Comparison of ENCODE assay signal across 37 mouse cellular contexts in the genomic region with DNA sequence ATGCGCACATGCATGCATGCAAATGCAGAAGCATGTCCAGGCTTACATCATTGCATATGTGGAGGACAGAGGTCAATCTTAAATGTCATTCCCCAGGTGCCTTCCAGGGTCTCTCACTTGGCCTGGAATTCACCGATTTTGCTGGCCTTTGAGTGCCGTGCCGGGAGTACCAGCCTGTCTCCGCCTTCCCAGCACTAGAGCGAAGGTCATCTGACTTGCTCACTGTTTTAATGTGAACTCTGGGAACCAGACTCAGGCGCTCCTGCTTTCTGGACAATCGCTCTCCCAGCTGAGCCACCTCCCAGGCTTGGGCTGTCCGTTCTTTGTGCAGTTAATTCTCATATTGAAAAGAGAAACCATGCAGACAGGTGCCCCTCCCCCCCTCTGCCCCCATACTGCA. TPM values are rescaled to one million over a fixed set of nuclear protein-coding genes. Genes with fewer than 3 reads are reported as not detected.
A peak's percentile ranks its signal among the peaks of the same experiment; 100 is the strongest.
DNase-seq lines count a peak whose midpoint lies in the region; ATAC-seq and TF ChIP-seq lines count a peak whose summit lies in the region.
"Had no signal": no experiment of that assay in that cellular context is flagged by ENCODE, and none has a peak within 500 bp of the region (broad histone marks: within the 10 kb centered on the region; RNA-seq: fewer than 3 reads in every experiment).

No protein-coding gene starts in this region.

- peaks cover 79% of the 10 kb centered on the region for H3K36me3 ChIP-seq in hindbrain, embryonic 10.5 days
- peaks cover 18% of the 10 kb centered on the region for H3K36me3 ChIP-seq in hindbrain, embryonic 16.5 days (ENCODE audit: control insufficient read depth, insufficient read depth, low read length)
- H3K36me3 ChIP-seq in midbrain, embryonic 13.5 days: peaks cover 89% of the 10 kb centered on the region
- H3K36me3 ChIP-seq in midbrain, postnatal 0 days (ENCODE audit: insufficient read depth, low read length): peaks cover 36% of the 10 kb centered on the region
- H3K36me3 ChIP-seq: embryonic facial prominence, embryonic 15.5 days; liver, embryonic 13.5 days had no signal

- peak; percentile 19 for DNase-seq in hindbrain, embryonic 10.5 days (ENCODE audit: low spot score)
- DNase-seq in kidney, postnatal 36 days: peak; percentile 21 to 24
- DNase-seq in kidney, adult 11 months: no peak
- no peak for DNase-seq in midbrain, postnatal 0 days (ENCODE audit: low spot score)
- DNase-seq in right cerebral cortex, postnatal 14 days: no peak
- DNase-seq: B cell, adult 2 months; cerebellum, adult 8-10 months; gastrocnemius, postnatal 10 days; heart, postnatal 10 days; kidney, adult 8-10 months; kidney, postnatal 10 days; liver, embryonic 13.5 days; lung, adult 2 months; lung, postnatal 10 days; right cerebral cortex, adult 18-20 months; right cerebral cortex, postnatal 4 days; thymus, adult 18-20 months; thymus, postnatal 25 days had no signal

- no peak overlapping the region for H3K4me3 ChIP-seq in hindbrain, embryonic 10.5 days
- H3K4me3 ChIP-seq in hindbrain, embryonic 16.5 days (ENCODE audit: low read length): no peak overlapping the region
- no peak overlapping the region for H3K4me3 ChIP-seq in midbrain, embryonic 13.5 days (replicated peaks)
- no peak overlapping the region for H3K4me3 ChIP-seq in midbrain, postnatal 0 days (ENCODE audit: low read depth, low read length)
- H3K4me3 ChIP-seq: embryonic facial prominence, embryonic 10.5 days; embryonic facial prominence, embryonic 15.5 days; heart, embryonic 13.5 days; layer of hippocampus, adult 2 months; left cerebral cortex, adult 2 months; limb, embryonic 12.5 days; liver, embryonic 13.5 days; myocyte; neural tube, embryonic 12.5 days had no signal

- no peak overlapping the region for H3K9ac ChIP-seq in hindbrain, embryonic 16.5 days (ENCODE audit: low read depth, low read length)
- H3K9ac ChIP-seq in midbrain, embryonic 13.5 days (replicated peaks): no peak overlapping the region
- no peak overlapping the region for H3K9ac ChIP-seq in midbrain, postnatal 0 days (replicated peaks; ENCODE audit: low read length, poor library complexity, severe bottlenecking)
- H3K9ac ChIP-seq: embryonic facial prominence, embryonic 15.5 days; heart, embryonic 13.5 days; limb, embryonic 12.5 days; liver, embryonic 13.5 days; neural tube, embryonic 12.5 days had no signal

- no peak overlapping the region for H3K27ac ChIP-seq in hindbrain, embryonic 10.5 days
- no peak overlapping the region for H3K27ac ChIP-seq in hindbrain, embryonic 16.5 days (ENCODE audit: low read depth, low read length)
- H3K27ac ChIP-seq in midbrain, embryonic 13.5 days: 0 out of 2 replicates have a peak overlapping the region, but pooled peaks have one; percentile 7
- no peak overlapping the region for H3K27ac ChIP-seq in midbrain, postnatal 0 days (ENCODE audit: low read depth, low read length)
- H3K27ac ChIP-seq: embryonic facial prominence, embryonic 10.5 days; embryonic facial prominence, embryonic 15.5 days; heart, embryonic 13.5 days; layer of hippocampus, adult 2 months; left cerebral cortex, adult 2 months; limb, embryonic 12.5 days; liver, embryonic 13.5 days; macrophage; neural tube, embryonic 12.5 days; stomach, postnatal 0 days had no signal

- H3K27me3 ChIP-seq in hindbrain, embryonic 10.5 days (ENCODE audit: insufficient read depth, poor library complexity, severe bottlenecking): 0 out of 2 replicates have a peak, but pooled peaks cover 4% of the 10 kb centered on the region
- no peaks in the 10 kb centered on the region for H3K27me3 ChIP-seq in hindbrain, embryonic 16.5 days (replicated peaks; ENCODE audit: control insufficient read depth, insufficient read depth, low read length)
- no peaks in the 10 kb centered on the region for H3K27me3 ChIP-seq in midbrain, embryonic 13.5 days
- H3K27me3 ChIP-seq in midbrain, postnatal 0 days (ENCODE audit: insufficient read depth, low read length): no peaks in the 10 kb centered on the region
- H3K27me3 ChIP-seq: embryonic facial prominence, embryonic 15.5 days; limb, embryonic 12.5 days; neural tube, embryonic 12.5 days had no signal

- peaks cover 4% of the 10 kb centered on the region; the same call in 1 of the 2 replicates for H3K9me3 ChIP-seq in hindbrain, embryonic 10.5 days
- H3K9me3 ChIP-seq in hindbrain, embryonic 16.5 days (ENCODE audit: control insufficient read depth, low read length): no peaks in the 10 kb centered on the region
- H3K9me3 ChIP-seq in midbrain, embryonic 13.5 days: no peaks in the 10 kb centered on the region
- H3K9me3 ChIP-seq in midbrain, postnatal 0 days (ENCODE audit: low read length): no peaks in the 10 kb centered on the region
- H3K9me3 ChIP-seq: embryonic facial prominence, embryonic 10.5 days; embryonic facial prominence, embryonic 15.5 days; heart, embryonic 13.5 days; liver, embryonic 13.5 days; neural tube, embryonic 12.5 days had no signal

- no peak for TF ChIP-seq CTCF in midbrain, postnatal 0 days (IDR thresholded peaks at IDR 0.05)

- peaks cover 27% of the 10 kb centered on the region for H3K4me1 ChIP-seq in hindbrain, embryonic 10.5 days (replicated peaks)
- H3K4me1 ChIP-seq in hindbrain, embryonic 16.5 days (ENCODE audit: control insufficient read depth, insufficient read depth, low read depth, low read length): peaks cover 9% of the 10 kb centered on the region
- peaks cover 24% of the 10 kb centered on the region for H3K4me1 ChIP-seq in midbrain, embryonic 13.5 days (replicated peaks)
- no peaks in the 10 kb centered on the region for H3K4me1 ChIP-seq in midbrain, postnatal 0 days (ENCODE audit: insufficient read depth, low read length)
- H3K4me1 ChIP-seq: embryonic facial prominence, embryonic 15.5 days; liver, embryonic 13.5 days had no signal

- ATAC-seq in hindbrain, embryonic 16.5 days: no peak
- ATAC-seq in midbrain, embryonic 13.5 days: no peak
- ATAC-seq in midbrain, postnatal 0 days (ENCODE audit: low FRiP score): no peak

- H3K4me2 ChIP-seq in hindbrain, embryonic 16.5 days (ENCODE audit: low read length): no peak overlapping the region
- no peak overlapping the region for H3K4me2 ChIP-seq in midbrain, embryonic 13.5 days (replicated peaks)
- no peak overlapping the region for H3K4me2 ChIP-seq in midbrain, postnatal 0 days (ENCODE audit: low read depth, low read length, poor library complexity, severe bottlenecking)
- H3K4me2 ChIP-seq: embryonic facial prominence, embryonic 15.5 days; heart, embryonic 13.5 days; limb, embryonic 12.5 days; liver, embryonic 13.5 days; neural tube, embryonic 12.5 days had no signal

- WGBS in hindbrain, embryonic 10.5 days: 66% methylated on average over 9 of the region's 9 CpGs
- 50% methylated on average over 9 of the region's 9 CpGs for WGBS in hindbrain, embryonic 16.5 days
- 48% methylated on average over 9 of the region's 9 CpGs for WGBS in midbrain, embryonic 13.5 days
- WGBS in midbrain, postnatal 0 days: 53% methylated on average over 9 of the region's 9 CpGs

RNA-seq across cellular contexts. Expression of gene Dusp3, which starts 19.5 kb away (rescaled TPM):
- polyA plus RNA-seq in hindbrain, embryonic 10.5 days (2016; fragmentation: Nextera tagmentation; extraction: Ambion mirVana): 11.6 and 12.4 TPM in 2 replicates
- 32.1 and 33.4 TPM in 2 replicates for polyA plus RNA-seq in hindbrain, embryonic 16.5 days (2015; fragmentation: Nextera tagmentation; extraction: Ambion mirVana)
- 11.3 and 11.8 TPM in 2 replicates for polyA plus RNA-seq in midbrain, embryonic 13.5 days (2015; fragmentation: Nextera tagmentation; extraction: Ambion mirVana)
- total RNA-seq in midbrain, postnatal 0 days (2014; rRNA removed): 36.3 and 54.3 TPM in 2 replicates
- polyA plus RNA-seq in midbrain, postnatal 0 days (2015; fragmentation: Nextera tagmentation; extraction: Ambion mirVana): 44.1 and 48.5 TPM in 2 replicates

RNA-seq across cellular contexts. Expression of gene Mpp3, which starts 22.0 kb away (rescaled TPM):
- polyA plus RNA-seq in hindbrain, embryonic 10.5 days (2016; fragmentation: Nextera tagmentation; extraction: Ambion mirVana): 14.4 and 27.4 TPM in 2 replicates
- 59.3 and 62.7 TPM in 2 replicates for polyA plus RNA-seq in hindbrain, embryonic 16.5 days (2015; fragmentation: Nextera tagmentation; extraction: Ambion mirVana)
- 45.3 and 46.4 TPM in 2 replicates for polyA plus RNA-seq in midbrain, embryonic 13.5 days (2015; fragmentation: Nextera tagmentation; extraction: Ambion mirVana)
- 68.2 and 71.9 TPM in 2 replicates for total RNA-seq in midbrain, postnatal 0 days (2014; rRNA removed)
- 53.9 and 54.7 TPM in 2 replicates for polyA plus RNA-seq in midbrain, postnatal 0 days (2015; fragmentation: Nextera tagmentation; extraction: Ambion mirVana)
- polyA plus RNA-seq: macrophage had no signal

RNA-seq across cellular contexts. Expression of gene Cfap97d1, which starts 22.2 kb away (rescaled TPM):
- polyA plus RNA-seq in hindbrain, embryonic 10.5 days (2016; fragmentation: Nextera tagmentation; extraction: Ambion mirVana): not detected in 2 replicates
- polyA plus RNA-seq in hindbrain, embryonic 16.5 days (2015; fragmentation: Nextera tagmentation; extraction: Ambion mirVana): not detected in 2 replicates
- polyA plus RNA-seq in midbrain, embryonic 13.5 days (2015; fragmentation: Nextera tagmentation; extraction: Ambion mirVana): not detected in 2 replicates
- total RNA-seq in midbrain, postnatal 0 days (2014; rRNA removed): not detected in 2 replicates
- not detected in 2 replicates for polyA plus RNA-seq in midbrain, postnatal 0 days (2015; fragmentation: Nextera tagmentation; extraction: Ambion mirVana)
- total RNA-seq: adrenal gland, adult 18-20 months; adrenal gland, postnatal 36 days; gastrocnemius, postnatal 10 days; heart, adult 8-10 months; heart, postnatal 10 days; hematopoietic stem cell, adult 5-6 weeks; layer of hippocampus, adult 2 months; layer of hippocampus, postnatal 14 days; left cerebral cortex, adult 2 months; left cerebral cortex, postnatal 25 days had no signal
- polyA plus RNA-seq: embryonic facial prominence, embryonic 10.5 days; embryonic facial prominence, embryonic 15.5 days; heart, embryonic 13.5 days; limb, embryonic 12.5 days; liver, embryonic 13.5 days; lung, adult 2 months; macrophage; myocyte; neural tube, embryonic 12.5 days; spleen, adult 2 months; stomach, postnatal 0 days had no signal

RNA-seq across cellular contexts. Expression of gene Cd300lg, which starts 35.0 kb away (rescaled TPM):
- polyA plus RNA-seq in hindbrain, embryonic 10.5 days (2016; fragmentation: Nextera tagmentation; extraction: Ambion mirVana): 0.12 and 0.35 TPM in 2 replicates
- polyA plus RNA-seq in hindbrain, embryonic 16.5 days (2015; fragmentation: Nextera tagmentation; extraction: Ambion mirVana): 0.40 and 0.54 TPM in 2 replicates
- polyA plus RNA-seq in midbrain, embryonic 13.5 days (2015; fragmentation: Nextera tagmentation; extraction: Ambion mirVana): 0.32 and 0.40 TPM in 2 replicates
- total RNA-seq in midbrain, postnatal 0 days (2014; rRNA removed): 0.14 TPM in 1 of 2 replicates, not detected in the other
- polyA plus RNA-seq in midbrain, postnatal 0 days (2015; fragmentation: Nextera tagmentation; extraction: Ambion mirVana): 0.25 TPM in 2 replicates
- total RNA-seq: hematopoietic stem cell, adult 5-6 weeks; layer of hippocampus, adult 2 months; left cerebral cortex, adult 2 months; left cerebral cortex, postnatal 25 days had no signal
- polyA plus RNA-seq: myocyte had no signal

RNA-seq across cellular contexts. Expression of gene Sost, which starts 39.5 kb away (rescaled TPM):
- 1.1 and 1.3 TPM in 2 replicates for polyA plus RNA-seq in hindbrain, embryonic 10.5 days (2016; fragmentation: Nextera tagmentation; extraction: Ambion mirVana)
- polyA plus RNA-seq in hindbrain, embryonic 16.5 days (2015; fragmentation: Nextera tagmentation; extraction: Ambion mirVana): 0.10 and 0.12 TPM in 2 replicates
- 0.07 and 0.24 TPM in 2 replicates for polyA plus RNA-seq in midbrain, embryonic 13.5 days (2015; fragmentation: Nextera tagmentation; extraction: Ambion mirVana)
- total RNA-seq in midbrain, postnatal 0 days (2014; rRNA removed): 0.11 TPM in 1 of 2 replicates, not detected in the other
- 0.12 TPM in 1 of 2 replicates, not detected in the other for polyA plus RNA-seq in midbrain, postnatal 0 days (2015; fragmentation: Nextera tagmentation; extraction: Ambion mirVana)
- total RNA-seq: adrenal gland, adult 18-20 months; adrenal gland, postnatal 36 days; hematopoietic stem cell, adult 5-6 weeks; layer of hippocampus, adult 2 months; layer of hippocampus, postnatal 14 days; left cerebral cortex, adult 2 months; left cerebral cortex, postnatal 25 days had no signal
- polyA plus RNA-seq: macrophage had no signal

Comparison
In these comparisons a context has a peak if more than half of its experiments do, and no peak if none do; other contexts are left out.
1. DNase-seq: peak in hindbrain, embryonic 10.5 days (single experiment) and kidney, postnatal 36 days (2 of 2); none in kidney, adult 11 months (single experiment), midbrain, postnatal 0 days (single experiment) and right cerebral cortex, postnatal 14 days (single experiment).